Mouse (Mus musculus) testis, postnatal 10 days (tissue): Measurements from ENCODE around the gene Fgfr3.
A peak's percentile ranks its signal among the peaks of the same experiment; 100 is the strongest.

Experiments used
- DNase-seq: peaks from one replicate; pipeline ENCODE4 v3.0.0; 2021; ENCODE audit warnings: low spot score

Gene Fgfr3

GRCm38 (mm10) chr5:33730516-33730915, 9.0 kb downstream of the Fgfr3 start:
- DNase-seq, result no peak

GRCm38 (mm10) chr5:33731051-33731450, 9.6 kb downstream of the Fgfr3 start:
- DNase-seq, result no peak

- no peak for DNase-seq
Measured at GRCm38 (mm10) chr5:33733837-33734236, 12.4 kb downstream of the Fgfr3 start.

- no peak for DNase-seq
Measured at GRCm38 (mm10) chr5:33735412-33736092, 14.1 kb downstream of the Fgfr3 start.

- DNase-seq, result no peak
Measured at GRCm38 (mm10) chr5:33736230-33736629, 14.8 kb downstream of the Fgfr3 start.

GRCm38 (mm10) chr5:33737903-33738321, 16.4 kb downstream of the Fgfr3 start:
- peak; percentile 87 for DNase-seq

GRCm38 (mm10) chr5:33738341-33738740, 16.9 kb downstream of the Fgfr3 start:
- no peak for DNase-seq

GRCm38 (mm10) chr5:33740548-33740947, 19.1 kb downstream of the Fgfr3 start:
- no peak for DNase-seq

- no peak for DNase-seq
Measured at GRCm38 (mm10) chr5:33743481-33743880, 22.0 kb downstream of the Fgfr3 start.

- no peak for DNase-seq
Measured at GRCm38 (mm10) chr5:33777195-33777594, 55.7 kb downstream of the Fgfr3 start.

- DNase-seq, result no peak
Measured at GRCm38 (mm10) chr5:33781964-33782344, 60.5 kb downstream of the Fgfr3 start.

GRCm38 (mm10) chr5:33782345-33782998, 61.0 kb downstream of the Fgfr3 start, which contains the start of gene Letm1:
TSS of gene Letm1 (minus strand) at chr5:33782817.
- DNase-seq, result peak; percentile 91

GRCm38 (mm10) chr5:33782999-33783390, 61.5 kb downstream of the Fgfr3 start:
- DNase-seq, result no peak
